Mouse (Mus musculus): ENCODE data around the gene Pfn3. TPM values are rescaled to one million over a fixed set of nuclear protein-coding genes. Genes with fewer than 3 reads are reported as not detected.

Gene Pfn3
- not detected in 2 replicates for polyA plus RNA-seq (2012)

GRCm38 (mm10) chr13:55414743-55415380 is at the start of gene Pfn3:
Pfn3 (minus strand) TSS chr13:55415232.
- H3K27me3 ChIP-seq (ENCODE audit: control insufficient read depth), result peaks cover 62% of the 10 kb centered on the region
- H3K4me3 ChIP-seq (replicated peaks), result no peak within 1 kb of the TSS
- TF ChIP-seq TAL1 (IDR thresholded peaks at IDR 0.05; ENCODE audit: low read length) (no peak), GATA1 (IDR thresholded peaks at IDR 0.05; ENCODE audit: low read length) (no peak)
- no peaks in the 10 kb centered on the region for H3K36me3 ChIP-seq (ENCODE audit: control insufficient read depth)
- H3K9me3 ChIP-seq (ENCODE audit: control insufficient read depth, low read length), result no peaks in the 10 kb centered on the region; the same call in 1 of the 2 replicates
- H3K4me1 ChIP-seq (ENCODE audit: control insufficient read depth), result peaks cover 14% of the 10 kb centered on the region

- Histone ChIP-seq H3K36me3 (ENCODE audit: control insufficient read depth) (peaks cover 31% of the 10 kb centered on the region), H3K4me3 (replicated peaks) (peak within 1 kb of the TSS; percentile 34), H3K4me1 (ENCODE audit: control insufficient read depth) (peaks cover 13% of the 10 kb centered on the region), H3K27me3 (ENCODE audit: control insufficient read depth) (peaks cover 62% of the 10 kb centered on the region), H3K9me3 (ENCODE audit: control insufficient read depth, low read length) (no peaks in the 10 kb centered on the region)
- TF ChIP-seq TAL1 (IDR thresholded peaks at IDR 0.05; ENCODE audit: low read length), result no peak
- no peak for TF ChIP-seq GATA1 (IDR thresholded peaks at IDR 0.05; ENCODE audit: low read length)
These were observed 49.2 kb upstream of the Pfn3 start, which contains the start of gene Prr7 for GRCm38 (mm10) chr13:55464027-55464884. Prr7 (plus strand) TSS chr13:55464267.

DNA sequence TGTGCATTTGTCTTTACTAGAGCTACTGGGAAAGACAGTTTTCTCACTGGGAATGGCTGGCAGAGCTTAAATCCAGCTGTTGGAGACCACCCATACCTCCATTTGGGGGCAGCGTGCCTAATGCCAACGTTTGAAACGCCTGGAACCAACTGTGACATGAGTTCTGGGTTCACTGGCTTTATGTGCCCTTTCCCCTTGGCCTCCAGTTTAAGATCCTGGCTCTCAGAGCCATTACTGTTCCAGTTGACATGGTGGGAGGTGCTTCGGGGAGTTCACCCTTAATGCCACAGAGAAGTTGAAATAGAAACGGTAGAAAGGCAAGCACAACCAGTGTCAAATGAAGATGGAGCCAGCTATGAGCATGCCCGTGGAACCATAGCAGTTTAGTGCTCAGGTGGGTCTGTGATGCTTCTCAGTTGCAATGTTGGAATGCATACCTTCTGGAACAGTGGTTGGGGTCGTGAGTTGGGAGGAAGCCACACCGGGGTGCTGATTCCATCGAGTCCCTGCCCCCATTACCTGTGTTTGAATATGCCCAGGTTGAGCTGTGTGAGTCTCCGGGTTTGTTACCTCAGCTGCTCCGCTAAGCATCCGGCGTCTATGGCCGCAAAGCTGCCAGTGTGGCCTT is 48.5 kb upstream of the Pfn3 start:
- Histone ChIP-seq H3K4me1 (ENCODE audit: control insufficient read depth) (peaks cover 13% of the 10 kb centered on the region), H3K27me3 (ENCODE audit: control insufficient read depth) (peaks cover 55% of the 10 kb centered on the region), H3K4me3 (replicated peaks) (no peak overlapping the region), H3K36me3 (ENCODE audit: control insufficient read depth) (peaks cover 39% of the 10 kb centered on the region), H3K9me3 (ENCODE audit: control insufficient read depth, low read length) (no peaks in the 10 kb centered on the region)
- TF ChIP-seq GATA1 (IDR thresholded peaks at IDR 0.05; ENCODE audit: low read length) (no peak), TAL1 (IDR thresholded peaks at IDR 0.05; ENCODE audit: low read length) (no peak)

GRCm38 (mm10) chr13:55462965-55463364 is 47.9 kb upstream of the Pfn3 start:
- no peak overlapping the region for H3K4me3 ChIP-seq (replicated peaks)
- H3K9me3 ChIP-seq (ENCODE audit: control insufficient read depth, low read length), result no peaks in the 10 kb centered on the region
- H3K27me3 ChIP-seq (ENCODE audit: control insufficient read depth), result peaks cover 50% of the 10 kb centered on the region
- peaks cover 44% of the 10 kb centered on the region for H3K36me3 ChIP-seq (ENCODE audit: control insufficient read depth)
- peaks cover 13% of the 10 kb centered on the region for H3K4me1 ChIP-seq (ENCODE audit: control insufficient read depth)
- no peak for TF ChIP-seq GATA1 (IDR thresholded peaks at IDR 0.05; ENCODE audit: low read length)
- no peak for TF ChIP-seq TAL1 (IDR thresholded peaks at IDR 0.05; ENCODE audit: low read length)

GRCm38 (mm10) chr13:55451785-55452549 is 36.9 kb upstream of the Pfn3 start:
- Histone ChIP-seq H3K4me1 (ENCODE audit: control insufficient read depth) (peaks cover 34% of the 10 kb centered on the region), H3K27me3 (ENCODE audit: control insufficient read depth) (no peaks in the 10 kb centered on the region), H3K4me3 (replicated peaks) (no peak overlapping the region), H3K36me3 (ENCODE audit: control insufficient read depth) (peaks cover 99% of the 10 kb centered on the region), H3K9me3 (ENCODE audit: control insufficient read depth, low read length) (no peaks in the 10 kb centered on the region)
- no peak for TF ChIP-seq TAL1 (IDR thresholded peaks at IDR 0.05; ENCODE audit: low read length)
- no peak for TF ChIP-seq GATA1 (IDR thresholded peaks at IDR 0.05; ENCODE audit: low read length)

- Histone ChIP-seq H3K36me3 (ENCODE audit: control insufficient read depth) (peaks cover 97% of the 10 kb centered on the region), H3K4me1 (ENCODE audit: control insufficient read depth) (peaks cover 41% of the 10 kb centered on the region), H3K27me3 (ENCODE audit: control insufficient read depth) (no peaks in the 10 kb centered on the region), H3K9me3 (ENCODE audit: control insufficient read depth, low read length) (no peaks in the 10 kb centered on the region), H3K4me3 (replicated peaks) (no peak overlapping the region)
- TF ChIP-seq GATA1 (IDR thresholded peaks at IDR 0.05; ENCODE audit: low read length) (no peak), TAL1 (IDR thresholded peaks at IDR 0.05; ENCODE audit: low read length) (no peak)
These were observed 36.3 kb upstream of the Pfn3 start for GRCm38 (mm10) chr13:55451296-55451695.

DNA sequence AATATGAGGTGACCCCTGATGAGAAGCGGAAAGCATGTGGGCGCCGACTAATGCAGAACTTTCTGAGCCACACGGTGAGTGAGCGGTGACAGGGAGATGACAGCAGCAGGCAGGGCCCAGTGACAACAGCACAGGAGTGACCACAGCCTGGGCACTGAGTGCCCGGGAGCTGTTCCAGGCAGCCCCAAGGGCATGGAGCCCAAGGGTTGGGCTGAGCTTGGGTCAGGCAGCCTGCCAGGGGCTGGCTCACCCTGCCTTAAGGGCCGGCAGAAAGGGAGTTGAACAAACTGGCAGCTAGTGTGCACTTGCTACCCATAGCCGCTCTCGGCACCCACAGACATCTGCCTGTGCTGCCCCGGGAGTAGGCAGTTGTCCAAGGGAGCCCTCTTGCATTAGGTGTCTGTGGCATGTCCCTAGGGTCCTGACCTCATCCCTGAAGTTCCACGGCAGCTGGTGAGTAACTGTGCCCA is 35.5 kb upstream of the Pfn3 start:
- Histone ChIP-seq H3K4me3 (replicated peaks) (no peak overlapping the region), H3K4me1 (ENCODE audit: control insufficient read depth) (peaks cover 48% of the 10 kb centered on the region), H3K9me3 (ENCODE audit: control insufficient read depth, low read length) (no peaks in the 10 kb centered on the region), H3K36me3 (ENCODE audit: control insufficient read depth) (peaks cover 90% of the 10 kb centered on the region), H3K27me3 (ENCODE audit: control insufficient read depth) (no peaks in the 10 kb centered on the region)
- TF ChIP-seq TAL1 (IDR thresholded peaks at IDR 0.05; ENCODE audit: low read length) (no peak), GATA1 (IDR thresholded peaks at IDR 0.05; ENCODE audit: low read length) (no peak)

DNA sequence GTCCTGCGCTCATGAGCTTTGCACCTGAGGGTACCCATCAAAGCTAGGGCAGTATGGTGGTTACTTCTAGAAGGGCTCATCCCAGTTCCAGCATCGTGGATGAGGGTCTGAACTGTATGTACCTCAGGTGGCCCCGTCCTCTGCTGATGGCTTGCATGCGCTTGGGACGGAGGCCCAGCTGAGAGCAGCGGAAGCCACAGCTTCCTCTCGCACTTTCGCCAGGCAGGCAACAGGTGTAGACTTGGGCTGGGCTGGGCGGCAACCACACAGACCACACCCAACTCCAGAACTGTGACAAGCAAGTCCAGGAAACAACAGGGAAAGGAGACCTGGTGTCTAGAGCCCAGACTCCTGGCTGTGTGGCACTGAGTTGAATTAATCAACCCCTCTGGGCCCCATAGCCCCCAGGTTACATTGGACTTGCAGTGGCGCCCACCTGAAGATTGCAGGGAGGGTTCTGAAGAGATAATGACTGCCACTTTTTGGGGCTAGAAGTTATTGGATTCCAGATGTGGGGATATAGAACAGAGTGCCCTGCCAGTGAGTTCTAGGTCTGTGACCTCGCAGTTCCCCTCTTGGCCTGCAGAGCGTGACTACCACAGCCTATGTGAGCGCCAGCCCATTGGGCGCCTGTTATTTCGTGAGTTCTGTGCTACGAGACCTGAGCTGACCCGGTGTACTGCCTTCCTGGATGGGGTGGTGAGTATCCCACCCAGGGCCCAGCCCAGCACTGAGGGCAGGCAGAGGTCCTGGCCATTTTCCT is 34.8 kb upstream of the Pfn3 start:
- no peak overlapping the region for H3K4me3 ChIP-seq (replicated peaks)
- peaks cover 51% of the 10 kb centered on the region for H3K4me1 ChIP-seq (ENCODE audit: control insufficient read depth)
- no peak for TF ChIP-seq TAL1 (IDR thresholded peaks at IDR 0.05; ENCODE audit: low read length)
- TF ChIP-seq GATA1 (IDR thresholded peaks at IDR 0.05; ENCODE audit: low read length), result no peak
- H3K36me3 ChIP-seq (ENCODE audit: control insufficient read depth), result peaks cover 83% of the 10 kb centered on the region
- H3K9me3 ChIP-seq (ENCODE audit: control insufficient read depth, low read length), result no peaks in the 10 kb centered on the region
- no peaks in the 10 kb centered on the region for H3K27me3 ChIP-seq (ENCODE audit: control insufficient read depth)
